Mouse (Mus musculus) spleen, adult 2 months (tissue): ENCODE measurements at regions not wholly inside any gene's neighbourhood (a gene's known extent, or its start where the extent isn't known, plus 50 kb on each side); places are given as distances from the start of the nearest gene placed in this dataset.

Source experiments
- CTCF ChIP-seq: fragments of 200-500 bp; IDR thresholded peaks from 2 replicates; pipeline ENCODE4 v1.5.1; 2011; ENCODE audit warnings: mild to moderate bottlenecking, inconsistent platforms; ENCODE audit not compliant: insufficient read depth, insufficient read length, insufficient replicate concordance; ENCODE audit errors: extremely low read depth
- POLR2A ChIP-seq: fragments of 200-500 bp; IDR thresholded peaks from 2 replicates; pipeline ENCODE4 v1.6.1; 2011; ENCODE audit warnings: low read depth, low read length, inconsistent platforms

- TF ChIP-seq CTCF (no peak), POLR2A (no peak)
These were observed 181.5 kb upstream of the Plcz1 start for GRCm38 (mm10) chr6:140222534-140223324.
